Mouse (Mus musculus) T-cell, adult 2 months (primary cell): ENCODE results near the gene Hint2.

ENCODE experiments used
- DNase-seq: peaks from one replicate; pipeline ENCODE4 v3.0.0; 2022; ENCODE audit warnings: low spot score

The Hint2 gene

GRCm38 (mm10) chr4:43604751-43605685, 51.2 kb downstream of the Hint2 start:
- DNase-seq: no peak
